8 mouse cellular contexts compared by ENCODE assay signal in the genomic region with DNA sequence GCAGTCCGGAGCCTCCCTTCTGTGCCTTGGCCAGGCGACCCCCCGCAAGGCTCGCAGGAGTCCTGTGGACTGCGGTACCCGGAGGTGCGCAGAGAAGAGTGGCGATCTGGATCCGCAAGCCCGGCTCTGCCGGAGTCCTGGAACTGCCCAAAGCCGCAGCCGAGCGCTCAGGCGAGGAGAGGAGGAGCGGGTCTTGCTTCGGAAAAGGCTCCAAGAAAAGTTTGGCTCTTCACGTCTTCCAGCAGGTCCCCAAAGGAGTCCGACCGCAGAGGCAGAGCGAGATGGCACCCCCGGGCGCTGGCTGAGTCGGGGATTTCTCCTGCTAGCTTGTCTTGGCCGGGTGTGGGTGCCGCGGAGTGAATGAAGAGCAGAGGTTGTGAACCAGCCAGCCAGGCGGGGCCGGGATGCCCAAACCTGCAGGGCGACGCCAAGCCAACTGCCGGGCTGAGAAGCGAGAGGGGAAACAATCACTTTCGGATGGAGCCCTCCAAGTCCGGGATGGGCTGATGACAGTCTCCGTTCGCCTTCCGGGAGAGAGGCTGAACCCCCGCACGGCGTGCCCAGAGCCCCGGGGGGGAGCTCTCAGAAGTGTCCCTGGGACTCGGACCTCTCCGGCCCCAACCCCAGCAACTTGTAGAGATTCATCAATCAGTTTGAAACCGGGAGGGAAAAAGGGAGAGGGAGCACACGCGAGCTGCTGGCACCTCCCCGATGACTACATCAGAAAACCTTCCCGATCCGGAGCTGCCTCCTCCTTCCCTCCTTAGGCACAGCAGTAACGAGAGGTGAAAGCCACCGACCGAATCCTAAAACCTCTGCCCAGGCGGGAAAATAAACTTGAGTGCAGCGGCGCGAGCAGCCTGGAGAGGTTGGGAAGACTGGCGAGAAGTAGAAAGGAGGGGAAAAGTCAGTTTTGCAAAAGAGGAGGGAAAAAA. TPM values are rescaled to one million over a fixed set of nuclear protein-coding genes. Genes with fewer than 3 reads are reported as not detected.
DNase-seq lines count a peak whose midpoint lies in the region; ATAC-seq lines count a peak whose summit lies in the region.

No protein-coding gene starts in this region.

- ATAC-seq in hindbrain, embryonic 15.5 days (ENCODE audit: low FRiP score, low read depth) = peak; percentile 31

- H3K27ac ChIP-seq in hindbrain, embryonic 15.5 days (replicated peaks) = peak overlapping the region; percentile 95

- DNase-seq in ZHBTc4 (ENCODE audit: low read depth, low spot score) = peak; percentile 76
- peak; percentile 34 to 43 for DNase-seq in cerebellum, postnatal 36 days
- peak; percentile 17 for DNase-seq in gastrocnemius, adult 18-20 months (ENCODE audit: low spot score)
- peak; percentile 26 to 49 for DNase-seq in left cerebral cortex, adult 8-10 months (ENCODE audit: low spot score in 2 of 2)
- DNase-seq in lung, postnatal 4 days = peak; percentile 41 to 47
- DNase-seq in right cerebral cortex, postnatal 10 days (ENCODE audit: low spot score in 2 of 2) = peak; percentile 54 to 57
- peak; percentile 67 for DNase-seq in yolk sac, embryonic 10.5 days (ENCODE audit: low spot score)

- peak overlapping the region; percentile 73 for H3K4me3 ChIP-seq in hindbrain, embryonic 15.5 days

- H3K4me1 ChIP-seq in hindbrain, embryonic 15.5 days (replicated peaks) = peaks cover 8% of the 10 kb centered on the region

- no peaks in the 10 kb centered on the region for H3K36me3 ChIP-seq in hindbrain, embryonic 15.5 days

- WGBS in hindbrain, embryonic 15.5 days = 0% methylated on average over 58 of the region's 58 CpGs

- H3K9me3 ChIP-seq in hindbrain, embryonic 15.5 days = no peaks in the 10 kb centered on the region

- H3K4me2 ChIP-seq in hindbrain, embryonic 15.5 days = peak overlapping the region; percentile 98

- no peaks in the 10 kb centered on the region for H3K27me3 ChIP-seq in hindbrain, embryonic 15.5 days

- H3K9ac ChIP-seq in hindbrain, embryonic 15.5 days = peak overlapping the region; percentile 83

RNA-seq across cellular contexts. Expression of gene Efna5, which starts 0.9 kb away (rescaled TPM):
- total RNA-seq in gastrocnemius, adult 18-20 months (2021) = under 1 TPM; 0.62 to 0.73 TPM
- 38.5 and 69.1 TPM in 2 replicates for polyA plus RNA-seq in hindbrain, embryonic 15.5 days (2015; fragmentation: Nextera tagmentation; extraction: Ambion mirVana)
- total RNA-seq in left cerebral cortex, adult 8-10 months (2022) = 10 to 100 TPM; 31.4 to 41.2 (median 36.0) TPM

Comparison
In these comparisons a context has a peak if more than half of its experiments do, and no peak if none do; other contexts are left out.
1. Peak in every context shown above with its lines: DNase-seq, ATAC-seq, H3K4me3 ChIP-seq and H3K27ac ChIP-seq.
2. DNase-seq: peak in every context shown above with its lines; median percentile 76 in ZHBTc4; 67 in yolk sac, embryonic 10.5 days; 56 in right cerebral cortex, postnatal 10 days; 44 in lung, postnatal 4 days; 38 in cerebellum, postnatal 36 days; 38 in left cerebral cortex, adult 8-10 months; 17 in gastrocnemius, adult 18-20 months.
3. RNA of gene Efna5, which starts 0.9 kb away (total RNA-seq): 31.4 to 41.2 TPM in left cerebral cortex, adult 8-10 months; 0.62 to 0.73 TPM in gastrocnemius, adult 18-20 months; every median in the first group is over 10 times any median in the second.